Mouse (Mus musculus) heart, embryonic 11.5 days (tissue): ENCODE measurements around the gene Fam117b. TPM values are rescaled to one million over a fixed set of nuclear protein-coding genes. Genes with fewer than 3 reads are reported as not detected.

ENCODE experiments used
- ATAC-seq: fragments of 200-750 bp; cut with Nextera tagmentation; replicated peaks from 2 replicates; pipeline ENCODE4 v1.8.0; 2017; ENCODE audit warnings: moderate library complexity; ENCODE audit not compliant: insufficient number of reproducible peaks, low FRiP score, low TSS enrichment
- H3K27ac ChIP-seq: fragments of 300-500 bp; sonication (generic); 2 replicates; pipeline ENCODE4 v1.5.1; 2014; ENCODE audit warnings: mild to moderate bottlenecking, low read depth, low read length
- H3K27me3 ChIP-seq: fragments of 300-500 bp; sonication (generic); 2 replicates; pipeline ENCODE4 v1.6.1; 2014; ENCODE audit warnings: mild to moderate bottlenecking, low read length, mixed read lengths; ENCODE audit not compliant: control insufficient read depth, insufficient read depth
- H3K36me3 ChIP-seq: fragments of 300-500 bp; sonication (generic); 2 replicates; pipeline ENCODE4 v1.6.1; 2014; ENCODE audit warnings: mild to moderate bottlenecking, low read length, moderate library complexity, mixed read lengths; ENCODE audit not compliant: control insufficient read depth, insufficient read depth
- H3K4me1 ChIP-seq: fragments of 300-500 bp; sonication (generic); 2 replicates; pipeline ENCODE4 v1.6.1; 2014; ENCODE audit warnings: low read length; ENCODE audit not compliant: control insufficient read depth, insufficient read depth
- H3K4me2 ChIP-seq: fragments of 300-500 bp; sonication (generic); 2 replicates; pipeline ENCODE4 v1.6.1; 2014; ENCODE audit warnings: mild to moderate bottlenecking, moderate library complexity
- H3K4me3 ChIP-seq: fragments of 300-500 bp; sonication (generic); 2 replicates; pipeline ENCODE4 v1.5.1; 2014; ENCODE audit warnings: low read depth, low read length
- H3K9ac ChIP-seq: fragments of 300-500 bp; sonication (generic); 2 replicates; pipeline ENCODE4 v1.6.1; 2014; ENCODE audit warnings: mild to moderate bottlenecking, low read depth, low read length, moderate library complexity
- H3K9me3 ChIP-seq: fragments of 300-500 bp; sonication (generic); replicated peaks from 2 replicates; pipeline ENCODE4 v1.6.1; 2016; ENCODE audit warnings: low read length; ENCODE audit not compliant: control insufficient read depth
- WGBS: fragments of 180-500 bp; shearing (Covaris S2); extraction: QIAGEN DNeasy Blood & Tissue Kit; methylation state at CpG from one replicate; pipeline ENCODE4 v1.1.7; 2014; ENCODE audit not compliant: insufficient replicate concordance; 5-methylcytosine and 5-hydroxymethylcytosine counted together
- polyA plus RNA-seq: library from polyadenylated mRNA; unstranded; fragments of >200 nt; fragmentation: Nextera tagmentation; extraction: Ambion mirVana; gene quantifications from 2 replicates; pipeline ENCODE4 v1.2.1, GENCODE M21; 2014

The Fam117b gene
- polyA plus RNA-seq, 1 experiment from 2014 or later, result 5.9 TPM

DNA sequence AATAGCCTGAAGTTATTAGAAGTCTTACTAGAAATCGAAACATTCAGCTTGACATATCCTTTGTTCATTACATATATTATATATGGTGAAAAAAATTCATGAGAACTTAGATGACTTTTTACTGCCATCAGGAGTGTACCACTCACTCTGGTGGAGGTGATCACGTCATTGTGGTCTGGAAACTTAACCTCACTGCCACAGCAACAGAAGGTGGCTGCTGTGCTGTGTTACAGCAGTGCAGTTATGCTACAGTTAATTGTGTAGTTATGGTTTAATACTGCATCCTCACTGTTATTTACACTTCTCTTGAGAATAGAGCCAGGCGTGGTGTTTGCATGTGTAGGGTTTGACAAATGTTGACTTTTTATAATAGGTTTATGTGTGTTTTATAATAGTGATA lies 4.6 kb downstream of the Fam117b start:
- H3K27ac ChIP-seq, result no peak overlapping the region
- H3K9me3 ChIP-seq, result no peaks in the 10 kb centered on the region
- H3K4me3 ChIP-seq, result no peak overlapping the region
- peaks cover 11% of the 10 kb centered on the region for H3K4me1 ChIP-seq
- ATAC-seq, result no peak
- H3K27me3 ChIP-seq, result no peaks in the 10 kb centered on the region
- H3K9ac ChIP-seq, result no peak overlapping the region
- no peaks in the 10 kb centered on the region for H3K36me3 ChIP-seq
- 74% methylated on average over 3 of the region's 3 CpGs for WGBS
- H3K4me2 ChIP-seq, result no peak overlapping the region

- Histone ChIP-seq H3K4me2 (no peak overlapping the region), H3K27ac (no peak overlapping the region), H3K9me3 (no peaks in the 10 kb centered on the region), H3K9ac (no peak overlapping the region), H3K4me3 (no peak overlapping the region), H3K27me3 (no peaks in the 10 kb centered on the region), H3K4me1 (peaks cover 11% of the 10 kb centered on the region), H3K36me3 (no peaks in the 10 kb centered on the region)
- no peak for ATAC-seq
These were observed 5.3 kb downstream of the Fam117b start for GRCm38 (mm10) chr1:59918075-59918474.

DNA sequence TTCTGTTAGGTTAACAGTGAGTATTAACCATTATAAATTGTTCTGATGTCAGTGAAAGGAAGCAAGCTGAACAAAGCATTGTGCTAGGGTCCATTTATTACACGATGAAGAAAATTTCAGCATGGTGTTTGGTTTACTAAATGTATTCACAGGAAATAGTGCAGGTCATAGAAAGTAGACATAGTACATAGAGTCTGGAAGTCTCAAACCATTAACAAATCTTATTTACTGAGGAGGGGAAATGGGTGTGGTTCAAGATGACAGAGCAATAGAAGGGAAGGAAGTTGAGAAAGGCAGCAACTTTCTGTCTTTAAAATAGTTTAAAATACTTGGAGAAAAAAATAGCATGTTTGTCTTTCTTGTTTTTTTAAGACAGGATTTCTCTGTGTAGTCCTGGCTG lies 10.4 kb downstream of the Fam117b start:
- H3K4me3 ChIP-seq, result no peak overlapping the region
- WGBS, result 88% methylated on average over 1 of the region's 1 CpGs
- no peak for ATAC-seq
- H3K27me3 ChIP-seq, result no peaks in the 10 kb centered on the region
- H3K36me3 ChIP-seq, result no peaks in the 10 kb centered on the region
- no peak overlapping the region for H3K9ac ChIP-seq
- no peaks in the 10 kb centered on the region for H3K9me3 ChIP-seq
- H3K4me2 ChIP-seq, result no peak overlapping the region
- no peak overlapping the region for H3K27ac ChIP-seq
- H3K4me1 ChIP-seq, result no peaks in the 10 kb centered on the region

DNA sequence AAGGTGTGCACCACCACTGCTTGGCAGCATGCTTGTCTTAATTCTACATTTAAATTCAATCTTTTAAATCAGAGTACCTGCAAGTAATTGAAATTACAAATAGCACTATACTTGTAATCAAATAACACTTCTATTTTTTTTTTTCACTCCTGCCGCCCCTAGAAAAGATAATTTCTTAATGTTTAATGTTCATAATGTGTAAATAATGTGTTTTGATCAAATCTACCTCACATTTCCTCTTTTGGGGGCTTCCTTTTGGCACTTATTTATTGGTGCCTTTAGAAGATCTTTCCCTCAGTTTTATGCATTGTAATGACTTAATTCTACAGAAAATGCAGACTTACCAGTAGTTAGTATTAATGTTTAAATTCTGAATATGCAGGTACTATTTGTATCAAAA lies 10.9 kb downstream of the Fam117b start:
- Histone ChIP-seq H3K4me3 (no peak overlapping the region), H3K9me3 (no peaks in the 10 kb centered on the region), H3K9ac (no peak overlapping the region), H3K27ac (no peak overlapping the region), H3K36me3 (no peaks in the 10 kb centered on the region), H3K4me2 (no peak overlapping the region), H3K4me1 (no peaks in the 10 kb centered on the region), H3K27me3 (no peaks in the 10 kb centered on the region)
- no peak for ATAC-seq
- WGBS, result 84% methylated on average over 1 of the region's 1 CpGs

- Histone ChIP-seq H3K4me1 (no peaks in the 10 kb centered on the region), H3K4me3 (no peak overlapping the region), H3K36me3 (no peaks in the 10 kb centered on the region), H3K27me3 (no peaks in the 10 kb centered on the region), H3K4me2 (no peak overlapping the region), H3K9me3 (no peaks in the 10 kb centered on the region), H3K27ac (no peak overlapping the region), H3K9ac (no peak overlapping the region)
- WGBS, result 100% methylated on average over 2 of the region's 2 CpGs
- no peak for ATAC-seq
These were observed 11.6 kb downstream of the Fam117b start for GRCm38 (mm10) chr1:59924411-59924810.

DNA sequence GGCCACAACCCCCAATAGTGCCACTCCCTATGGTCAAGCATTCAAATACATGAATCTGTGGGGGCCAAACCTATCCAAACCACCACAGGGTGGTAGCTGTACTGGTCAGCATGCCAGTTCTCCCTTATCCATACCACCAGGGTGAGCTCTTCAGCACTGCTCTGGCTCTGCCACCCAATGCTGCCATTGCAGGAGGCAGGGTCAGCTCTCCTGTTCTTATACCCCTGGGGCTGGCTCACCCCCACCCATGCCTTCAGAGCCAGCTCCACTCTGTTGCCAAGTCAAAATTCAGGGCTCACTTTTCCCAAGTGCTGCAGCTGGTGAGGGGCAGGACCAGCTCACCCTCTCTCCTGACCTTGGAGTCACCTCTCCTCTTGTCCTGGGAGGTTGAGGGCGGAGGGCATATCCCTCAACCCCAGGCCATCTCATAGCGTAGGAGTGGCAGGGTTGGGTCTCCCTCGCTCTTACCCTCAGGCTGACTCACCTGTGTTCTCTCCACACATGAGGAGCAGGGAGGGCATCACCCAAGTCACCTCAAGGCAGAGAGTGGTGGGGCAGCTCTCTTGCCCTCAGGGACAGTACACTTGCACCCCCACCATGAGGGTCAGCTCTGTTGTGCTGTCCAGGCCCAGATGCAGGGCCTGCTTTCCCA lies 13.3 kb downstream of the Fam117b start:
- Histone ChIP-seq H3K27me3 (no peaks in the 10 kb centered on the region), H3K4me2 (no peak overlapping the region), H3K4me3 (no peak overlapping the region), H3K9ac (no peak overlapping the region), H3K36me3 (no peaks in the 10 kb centered on the region), H3K4me1 (no peaks in the 10 kb centered on the region), H3K27ac (no peak overlapping the region), H3K9me3 (no peaks in the 10 kb centered on the region)
- ATAC-seq, result no peak
- WGBS, result 89% methylated on average over 3 of the region's 3 CpGs

DNA sequence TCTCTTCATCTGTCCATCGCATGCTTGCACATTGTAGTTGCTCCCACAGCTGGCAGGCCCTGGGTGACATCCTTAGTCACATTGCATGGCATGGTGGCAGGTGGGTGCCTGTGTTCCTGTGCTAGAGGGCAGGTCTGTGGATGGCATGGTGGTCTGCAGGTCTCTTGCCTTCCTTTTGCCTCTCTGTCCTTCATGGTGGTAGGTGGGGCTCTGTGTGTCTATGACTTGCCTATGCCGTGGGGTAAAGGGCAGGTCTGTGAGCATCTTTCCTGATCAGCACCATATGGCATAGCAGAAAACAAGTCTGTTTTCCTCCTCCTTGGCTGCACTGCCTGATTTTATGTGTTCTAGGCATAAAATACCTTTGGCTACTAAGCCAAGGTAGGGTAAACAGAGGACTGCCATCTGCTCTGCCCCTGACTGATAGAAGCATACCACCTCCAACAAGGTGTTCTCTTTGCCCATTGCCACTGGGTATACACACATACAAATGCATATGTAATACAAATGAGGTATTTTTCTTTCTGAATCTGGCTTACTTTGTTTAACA lies 14.4 kb downstream of the Fam117b start:
- no peaks in the 10 kb centered on the region for H3K4me1 ChIP-seq
- H3K27me3 ChIP-seq, result no peaks in the 10 kb centered on the region
- H3K36me3 ChIP-seq, result no peaks in the 10 kb centered on the region
- no peak for ATAC-seq
- H3K4me2 ChIP-seq, result no peak overlapping the region
- WGBS, result 84% methylated on average over 2 of the region's 2 CpGs
- H3K4me3 ChIP-seq, result no peak overlapping the region
- H3K9me3 ChIP-seq, result no peaks in the 10 kb centered on the region
- H3K9ac ChIP-seq, result no peak overlapping the region
- H3K27ac ChIP-seq, result no peak overlapping the region

- H3K9ac ChIP-seq, result no peak overlapping the region
- no peaks in the 10 kb centered on the region for H3K36me3 ChIP-seq
- no peak overlapping the region for H3K4me3 ChIP-seq
- no peaks in the 10 kb centered on the region for H3K27me3 ChIP-seq
- H3K4me2 ChIP-seq, result no peak overlapping the region
- no peaks in the 10 kb centered on the region for H3K4me1 ChIP-seq
- no peaks in the 10 kb centered on the region for H3K9me3 ChIP-seq
- no peak for ATAC-seq
- no peak overlapping the region for H3K27ac ChIP-seq
These were observed 18.1 kb downstream of the Fam117b start for GRCm38 (mm10) chr1:59930926-59931325.

DNA sequence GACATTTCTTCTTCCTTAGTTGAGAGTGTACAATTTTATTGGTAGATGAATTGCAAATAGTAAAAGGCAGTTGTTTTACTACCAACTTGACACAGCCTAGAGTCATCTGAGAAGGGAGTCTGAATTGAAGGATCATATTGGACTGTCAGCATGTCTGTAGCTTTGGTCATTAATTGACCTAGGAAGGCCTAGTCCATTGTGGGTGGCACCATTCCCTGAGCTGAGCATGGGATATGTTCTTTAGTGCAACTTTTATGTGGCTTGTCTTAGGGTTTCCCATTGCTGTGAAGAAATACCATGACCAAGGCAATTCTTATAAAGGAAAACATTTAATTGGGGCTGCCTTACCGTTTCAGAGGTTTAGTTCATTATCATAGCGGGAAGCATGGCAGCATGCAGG lies 20.2 kb downstream of the Fam117b start:
- no peak for ATAC-seq
- Histone ChIP-seq H3K27me3 (no peaks in the 10 kb centered on the region), H3K36me3 (no peaks in the 10 kb centered on the region), H3K4me1 (no peaks in the 10 kb centered on the region), H3K27ac (no peak overlapping the region), H3K4me2 (no peak overlapping the region), H3K4me3 (no peak overlapping the region), H3K9me3 (no peaks in the 10 kb centered on the region), H3K9ac (no peak overlapping the region)
- 93% methylated on average over 2 of the region's 2 CpGs for WGBS
